Mouse (Mus musculus) stomach, postnatal 0 days (tissue): Measurements from ENCODE around the gene Inpp5b.

ENCODE experiments used
- CTCF ChIP-seq: IDR thresholded peaks from 2 replicates; pipeline ENCODE4 v1.5.1; 2016; ENCODE audit warnings: antibody characterized with exemption, low read depth, mild to moderate bottlenecking, moderate library complexity
- EP300 ChIP-seq: optimal IDR thresholded peaks from 2 replicates; pipeline ENCODE3; 2016; ENCODE audit warnings: antibody characterized with exemption

GRCm38 (mm10) chr4:124850261-124850913 lies 108.7 kb downstream of the Inpp5b start, which contains the start of gene Yrdc:
- TF ChIP-seq CTCF (peak; percentile 43; the same call in 1 of the 2 replicates), EP300 (no peak)
